Mouse (Mus musculus) lung, postnatal 0 days (tissue): ENCODE data around the gene Hhipl2. TPM values are rescaled to one million over a fixed set of nuclear protein-coding genes. Genes with fewer than 3 reads are reported as not detected.

Source experiments
- ATAC-seq: fragments of 200-750 bp; cut with Nextera tagmentation; 2 replicates; pipeline ENCODE4 v1.8.0; 2017; ENCODE audit warnings: moderate library complexity
- DNase-seq: peaks from one replicate; pipeline ENCODE4 v3.0.0-alpha.2; 2016; ENCODE audit warnings: low spot score
- H3K27ac ChIP-seq: fragments of 300-500 bp; sonication (generic); 2 replicates; pipeline ENCODE4 v1.5.1; 2014; ENCODE audit warnings: antibody characterized with exemption, mild to moderate bottlenecking, low read length, mixed read lengths
- H3K27me3 ChIP-seq: fragments of 300-500 bp; sonication (generic); replicated peaks from 2 replicates; pipeline ENCODE4 v1.6.1; 2014; ENCODE audit warnings: low read length, mixed read lengths; ENCODE audit not compliant: insufficient read depth
- H3K36me3 ChIP-seq: fragments of 300-500 bp; sonication (generic); 2 replicates; pipeline ENCODE4 v1.6.1; 2014; ENCODE audit warnings: low read length, mixed read lengths; ENCODE audit not compliant: insufficient read depth
- H3K4me1 ChIP-seq: fragments of 300-500 bp; sonication (generic); 2 replicates; pipeline ENCODE4 v1.6.1; 2014; ENCODE audit warnings: antibody characterized with exemption, low read depth, low read length, mixed read lengths; ENCODE audit not compliant: insufficient read depth
- H3K4me2 ChIP-seq: fragments of 300-500 bp; sonication (generic); replicated peaks from 2 replicates; pipeline ENCODE4 v1.6.1; 2014; ENCODE audit warnings: low read depth, mild to moderate bottlenecking, low read length, moderate library complexity, mixed read lengths
- H3K4me3 ChIP-seq: fragments of 300-500 bp; sonication (generic); 2 replicates; pipeline ENCODE4 v1.5.1; 2014; ENCODE audit warnings: low read depth, low read length
- H3K9ac ChIP-seq: fragments of 300-500 bp; sonication (generic); replicated peaks from 2 replicates; pipeline ENCODE4 v1.6.1; 2014; ENCODE audit warnings: low read depth, mild to moderate bottlenecking
- H3K9me3 ChIP-seq: fragments of 300-500 bp; sonication (generic); 2 replicates; pipeline ENCODE4 v1.6.1; 2016; ENCODE audit warnings: low read length, mixed read lengths
- CTCF ChIP-seq: IDR thresholded peaks from 2 replicates; pipeline ENCODE4 v1.5.1; 2016; ENCODE audit warnings: antibody characterized with exemption, mild to moderate bottlenecking
- EP300 ChIP-seq: IDR thresholded peaks from 2 replicates; pipeline ENCODE4 v1.6.1; 2016; ENCODE audit warnings: antibody characterized with exemption, mild to moderate bottlenecking, control low read depth
- WGBS: fragments of 180-500 bp; shearing (Covaris S2); extraction: QIAGEN DNeasy Blood & Tissue Kit; methylation state at CpG from one replicate; pipeline ENCODE4 v1.1.7; 2014; 5-methylcytosine and 5-hydroxymethylcytosine counted together
- polyA plus RNA-seq: library from polyadenylated mRNA; unstranded; fragments of >200 nt; fragmentation: Nextera tagmentation; extraction: Ambion mirVana; gene quantifications from 2 replicates; pipeline ENCODE4 v1.2.1, GENCODE M21; 2015

Gene Hhipl2
- polyA plus RNA-seq, 1 experiment from 2014 or later = 0.06 TPM

DNA sequence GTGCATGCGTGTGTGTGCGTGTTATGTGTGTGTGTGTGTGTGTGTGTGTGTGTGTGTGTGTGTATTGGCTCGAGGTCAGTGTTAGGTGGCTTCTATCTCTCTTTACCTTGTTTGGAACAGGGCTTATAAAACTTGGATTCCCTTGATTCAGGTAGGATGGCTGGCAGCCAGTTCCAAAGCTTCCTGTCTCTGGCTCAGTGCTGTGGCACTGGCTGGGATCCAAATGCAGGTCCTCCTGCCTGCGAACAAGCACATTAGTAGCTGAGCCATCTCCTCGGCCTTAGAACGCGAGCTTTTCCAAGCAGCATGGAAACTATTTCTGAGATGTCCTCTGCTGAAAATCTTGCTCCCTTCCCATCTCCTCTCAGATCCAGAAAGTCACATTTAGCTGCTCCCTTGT lies 1.7 kb downstream of the Hhipl2 start:
- Histone ChIP-seq H3K36me3 (no peaks in the 10 kb centered on the region), H3K9ac (no peak overlapping the region), H3K27me3 (no peaks in the 10 kb centered on the region), H3K4me1 (no peaks in the 10 kb centered on the region), H3K27ac (no peak overlapping the region), H3K9me3 (no peaks in the 10 kb centered on the region), H3K4me3 (no peak overlapping the region), H3K4me2 (no peak overlapping the region)
- TF ChIP-seq EP300 (no peak), CTCF (no peak)
- ATAC-seq = no peak
- no peak for DNase-seq
- 68% methylated on average over 7 of the region's 7 CpGs for WGBS

DNA sequence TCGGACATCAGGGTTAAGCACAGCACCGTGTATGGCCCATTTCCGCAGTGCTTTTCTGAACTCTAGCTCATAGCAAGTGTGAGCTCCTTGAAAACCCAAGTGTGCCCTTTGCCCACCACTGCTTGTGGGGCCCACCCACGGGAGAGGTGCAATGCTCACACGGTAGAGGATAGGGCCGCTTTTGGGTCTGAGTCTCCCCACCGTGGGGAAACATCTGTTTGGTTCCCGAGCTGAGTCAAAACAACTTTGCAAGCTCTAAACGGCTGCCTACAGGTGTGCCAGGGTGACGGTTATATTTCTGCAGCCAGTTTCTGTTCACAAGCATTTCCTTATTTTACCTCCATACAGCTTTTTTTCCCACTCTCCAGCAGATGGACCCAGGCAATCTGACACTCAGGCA lies 2.3 kb downstream of the Hhipl2 start:
- H3K4me1 ChIP-seq = no peaks in the 10 kb centered on the region
- H3K4me3 ChIP-seq = no peak overlapping the region
- no peaks in the 10 kb centered on the region for H3K27me3 ChIP-seq
- no peak overlapping the region for H3K4me2 ChIP-seq
- ATAC-seq = no peak
- H3K36me3 ChIP-seq = no peaks in the 10 kb centered on the region
- H3K9ac ChIP-seq = no peak overlapping the region
- TF ChIP-seq EP300 (no peak), CTCF (no peak)
- H3K27ac ChIP-seq = no peak overlapping the region
- 78% methylated on average over 10 of the region's 10 CpGs for WGBS
- DNase-seq = no peak
- H3K9me3 ChIP-seq = no peaks in the 10 kb centered on the region

DNA sequence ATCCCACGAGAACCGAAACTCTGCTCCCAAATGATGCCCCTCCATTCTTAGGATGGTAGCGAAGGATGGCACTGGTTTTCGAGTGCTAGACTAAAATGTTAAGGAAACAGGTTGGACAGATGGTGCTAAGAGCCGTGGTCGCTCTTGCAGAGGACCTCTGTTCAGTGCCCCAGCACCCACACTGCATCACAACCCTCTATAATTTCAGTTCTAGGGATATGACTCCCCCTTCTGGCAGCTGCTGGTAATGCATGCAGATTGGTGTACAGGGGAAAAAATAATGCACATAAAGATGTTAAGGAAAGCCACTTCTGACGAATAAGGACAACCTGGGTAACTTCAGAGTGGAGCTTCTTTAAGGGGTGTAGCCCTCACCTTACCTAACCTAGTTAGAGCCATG lies 6.1 kb downstream of the Hhipl2 start:
- ATAC-seq (no peak), DNase-seq (no peak)
- no peak overlapping the region for H3K4me3 ChIP-seq
- H3K4me2 ChIP-seq = no peak overlapping the region
- no peak overlapping the region for H3K9ac ChIP-seq
- no peaks in the 10 kb centered on the region for H3K36me3 ChIP-seq
- 94% methylated on average over 7 of the region's 7 CpGs for WGBS
- no peaks in the 10 kb centered on the region for H3K27me3 ChIP-seq
- no peak overlapping the region for H3K27ac ChIP-seq
- no peaks in the 10 kb centered on the region for H3K4me1 ChIP-seq
- peak; percentile 24; the same call in 1 of the 2 replicates for TF ChIP-seq CTCF
- no peak for TF ChIP-seq EP300
- H3K9me3 ChIP-seq = no peaks in the 10 kb centered on the region

DNA sequence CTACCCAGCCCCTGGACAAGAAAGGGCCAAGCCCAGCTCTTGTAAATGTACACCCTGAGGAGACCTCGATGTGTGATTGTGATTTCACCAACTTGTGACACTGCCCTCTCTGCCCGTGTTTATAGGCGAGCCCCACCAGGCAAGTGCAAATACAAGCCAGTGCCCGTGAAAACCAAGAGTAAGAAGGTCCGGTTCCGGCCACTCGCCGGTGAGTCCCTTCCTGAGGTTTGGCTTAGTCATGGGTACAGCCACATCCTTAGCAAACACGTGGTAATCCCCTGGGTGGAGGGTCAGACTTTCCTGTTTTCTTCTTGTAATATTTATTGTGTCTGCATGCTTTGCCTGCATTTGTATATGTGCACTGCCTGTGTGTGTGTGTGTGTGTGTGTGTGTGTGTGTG lies 16.9 kb downstream of the Hhipl2 start:
- H3K9ac ChIP-seq = no peak overlapping the region
- no peak overlapping the region for H3K4me2 ChIP-seq
- no peaks in the 10 kb centered on the region for H3K36me3 ChIP-seq
- no peaks in the 10 kb centered on the region for H3K4me1 ChIP-seq
- ATAC-seq = no peak
- DNase-seq = no peak
- no peaks in the 10 kb centered on the region for H3K27me3 ChIP-seq
- WGBS = 88% methylated on average over 9 of the region's 9 CpGs
- no peak overlapping the region for H3K4me3 ChIP-seq
- TF ChIP-seq EP300 (no peak), CTCF (no peak)
- no peak overlapping the region for H3K27ac ChIP-seq
- no peaks in the 10 kb centered on the region for H3K9me3 ChIP-seq

DNA sequence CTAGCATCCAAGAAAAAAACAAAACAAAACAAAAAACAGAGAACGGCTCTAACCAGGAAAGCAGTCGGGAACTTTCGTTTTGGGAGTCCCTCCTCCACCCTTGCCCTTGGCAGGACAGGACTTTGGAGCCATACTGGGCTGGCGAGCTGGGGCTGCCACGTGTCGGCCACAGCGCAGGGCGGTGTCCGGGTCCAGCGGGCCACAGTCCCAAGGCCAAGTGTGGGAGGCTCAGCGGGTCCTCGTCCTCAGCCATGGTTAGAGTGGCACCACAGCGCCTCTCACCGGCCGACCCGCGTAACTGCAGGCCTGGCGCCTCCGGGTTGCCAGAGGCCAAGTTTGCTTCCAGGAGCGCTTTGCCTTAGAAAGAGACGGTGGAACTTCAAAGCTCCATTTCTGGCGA lies 21.0 kb downstream of the Hhipl2 start:
- no peak overlapping the region for H3K27ac ChIP-seq
- H3K27me3 ChIP-seq = no peaks in the 10 kb centered on the region
- peak overlapping the region; percentile 46 for H3K4me2 ChIP-seq
- DNase-seq = peak; percentile 65
- H3K9me3 ChIP-seq = 0 out of 2 replicates have a peak, but pooled peaks cover 4% of the 10 kb centered on the region
- no peak overlapping the region for H3K9ac ChIP-seq
- TF ChIP-seq EP300 (no peak), CTCF (peak; percentile 92)
- H3K4me3 ChIP-seq = peak overlapping the region; percentile 27
- no peaks in the 10 kb centered on the region for H3K4me1 ChIP-seq
- no peaks in the 10 kb centered on the region for H3K36me3 ChIP-seq
- 28% methylated on average over 22 of the region's 22 CpGs for WGBS
- ATAC-seq = peak; percentile 75

DNA sequence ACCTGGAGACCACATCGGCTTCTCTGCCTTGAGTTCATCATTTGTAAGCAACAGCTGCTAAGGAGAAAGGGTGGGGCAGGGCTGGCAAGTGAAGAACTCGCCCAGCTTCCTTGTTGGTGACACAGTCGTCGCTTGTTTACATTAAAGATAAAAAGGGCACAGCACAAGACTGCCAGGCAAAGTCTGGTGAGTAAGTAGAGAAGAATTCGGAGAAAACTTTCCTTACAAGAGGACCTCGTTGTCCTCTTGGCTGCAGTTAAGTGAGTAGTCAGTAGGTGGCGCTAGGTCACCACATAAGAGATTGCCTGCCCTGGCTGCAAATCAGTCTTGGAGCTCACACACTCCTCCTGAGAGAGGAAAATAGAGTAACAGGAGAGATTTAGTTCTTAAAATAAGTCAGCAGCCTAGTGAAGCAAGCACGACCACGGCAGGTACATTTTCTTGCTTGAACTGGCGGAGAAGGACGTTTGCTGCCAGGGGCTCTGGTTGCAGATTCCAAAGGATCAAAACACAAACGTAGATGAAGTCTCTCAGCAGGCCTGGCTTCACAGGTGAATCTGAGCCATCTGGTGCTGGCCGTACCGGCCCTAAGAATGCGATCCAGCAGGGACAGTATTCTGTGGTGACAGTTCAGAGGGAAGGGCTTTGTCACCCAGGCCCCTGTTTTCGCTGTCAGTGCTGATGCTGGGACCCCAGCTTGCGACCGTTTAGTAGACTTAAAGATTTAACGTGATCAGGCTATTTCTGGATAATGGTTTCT lies 24.2 kb downstream of the Hhipl2 start:
- DNase-seq (peak; percentile 91), ATAC-seq (peak; percentile 76)
- WGBS = 23% methylated on average over 19 of the region's 19 CpGs
- Histone ChIP-seq H3K27ac (no peak overlapping the region), H3K4me1 (no peaks in the 10 kb centered on the region), H3K4me2 (no peak overlapping the region), H3K9ac (no peak overlapping the region), H3K9me3 (0 out of 2 replicates have a peak, but pooled peaks cover 4% of the 10 kb centered on the region), H3K27me3 (no peaks in the 10 kb centered on the region), H3K4me3 (no peak overlapping the region), H3K36me3 (no peaks in the 10 kb centered on the region)
- TF ChIP-seq EP300 (peak; percentile 74), CTCF (peak; percentile 96)
